ENCODE assay signal across 9 mouse cellular contexts in the genomic region with DNA sequence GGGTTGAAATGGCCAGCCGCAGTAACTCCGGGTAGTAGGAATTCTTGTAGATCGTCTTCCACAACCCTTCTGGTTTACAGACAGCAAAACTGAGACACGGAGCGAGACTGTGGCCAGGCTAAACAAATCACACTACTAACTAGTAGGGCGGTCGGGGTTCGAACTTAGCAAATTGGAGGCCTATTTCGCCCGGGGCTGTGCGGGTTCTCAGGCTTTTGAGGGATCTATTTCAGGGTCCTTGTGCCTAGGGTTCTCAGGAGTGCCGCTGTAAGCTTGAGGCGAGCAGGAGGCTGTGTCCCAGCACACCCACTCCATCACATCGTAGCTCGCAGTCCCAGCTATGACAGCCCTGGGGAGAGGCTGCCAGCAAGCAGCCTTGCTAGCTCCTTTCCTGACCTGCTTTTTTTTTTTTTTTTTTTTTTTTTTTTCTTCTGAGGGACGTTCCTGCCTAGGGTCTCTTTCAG. TPM values are rescaled to one million over a fixed set of nuclear protein-coding genes. Genes with fewer than 3 reads are reported as not detected.
DNase-seq lines count a peak whose midpoint lies in the region; ATAC-seq lines count a peak whose summit lies in the region.
"Had no signal": no experiment of that assay in that cellular context is flagged by ENCODE, and none has a peak within 500 bp of the region (broad histone marks: within the 10 kb centered on the region; RNA-seq: fewer than 3 reads in every experiment).

No protein-coding gene starts in this region.

- no peaks in the 10 kb centered on the region; the same call in 1 of the 2 replicates for H3K4me1 ChIP-seq in neural tube, embryonic 11.5 days (ENCODE audit: control insufficient read depth, insufficient read depth, low read length)
- H3K4me1 ChIP-seq in heart, embryonic 16.5 days (ENCODE audit: control insufficient read depth, insufficient read depth, low read length): peaks cover 5% of the 10 kb centered on the region
- H3K4me1 ChIP-seq in neural tube, embryonic 13.5 days (replicated peaks): peaks cover 17% of the 10 kb centered on the region

- H3K9ac ChIP-seq in neural tube, embryonic 11.5 days (ENCODE audit: low read length): peak overlapping the region; percentile 67
- peak overlapping the region; percentile 83 for H3K9ac ChIP-seq in heart, embryonic 16.5 days (ENCODE audit: low read length)
- H3K9ac ChIP-seq in neural tube, embryonic 13.5 days: peak overlapping the region; percentile 73

- peak; percentile 39 for DNase-seq in adrenal gland, postnatal 14 days
- no peak for DNase-seq in adrenal gland, adult 2 months
- no peak for DNase-seq in neural tube, embryonic 11.5 days (ENCODE audit: low spot score)
- no peak for DNase-seq in neural tube, embryonic 10.5 days (ENCODE audit: extremely low spot score, low spot score)
- DNase-seq in liver: peak; percentile 20
- DNase-seq in urinary bladder, adult 18-20 months (ENCODE audit: low spot score in 2 of 2): no peak

- H3K4me3 ChIP-seq in neural tube, embryonic 11.5 days (ENCODE audit: low read depth, low read length): peak overlapping the region; percentile 65
- H3K4me3 ChIP-seq in heart, embryonic 16.5 days (ENCODE audit: low read length): peak overlapping the region; percentile 89
- peak overlapping the region; percentile 63 for H3K4me3 ChIP-seq in neural tube, embryonic 13.5 days

- 0% methylated on average over 16 of the region's 16 CpGs for WGBS in neural tube, embryonic 11.5 days
- 1% methylated on average over 16 of the region's 16 CpGs for WGBS in heart, embryonic 16.5 days
- WGBS in neural tube, embryonic 13.5 days: under 1% methylated on average over 16 of the region's 16 CpGs

- 0 out of 2 replicates have a peak overlapping the region, but pooled peaks have one; percentile 4 for H3K27ac ChIP-seq in neural tube, embryonic 11.5 days (ENCODE audit: low read depth, low read length)
- H3K27ac ChIP-seq in heart, embryonic 16.5 days (ENCODE audit: low read length): peak overlapping the region; percentile 70
- H3K27ac ChIP-seq in neural tube, embryonic 13.5 days (replicated peaks): peak overlapping the region; percentile 23; the same call in 1 of the 2 replicates

- ATAC-seq in neural tube, embryonic 11.5 days (ENCODE audit: insufficient read depth, low FRiP score, low TSS enrichment): peak; percentile 52
- ATAC-seq in heart, embryonic 16.5 days (replicated peaks; ENCODE audit: extremely low read depth, insufficient read depth, low FRiP score): peak; percentile 72
- peak; percentile 75 for ATAC-seq in neural tube, embryonic 13.5 days (ENCODE audit: low read depth)

- no peaks in the 10 kb centered on the region for H3K27me3 ChIP-seq in neural tube, embryonic 11.5 days (ENCODE audit: control insufficient read depth, insufficient read depth, low read length)
- no peaks in the 10 kb centered on the region; the same call in 1 of the 2 replicates for H3K27me3 ChIP-seq in heart, embryonic 16.5 days (ENCODE audit: control insufficient read depth, insufficient read depth, low read length)
- peaks cover 8% of the 10 kb centered on the region; the same call in 1 of the 2 replicates for H3K27me3 ChIP-seq in neural tube, embryonic 13.5 days

- no peaks in the 10 kb centered on the region for H3K36me3 ChIP-seq in neural tube, embryonic 11.5 days (ENCODE audit: control insufficient read depth, insufficient read depth, low read length)
- no peaks in the 10 kb centered on the region for H3K36me3 ChIP-seq in heart, embryonic 16.5 days (ENCODE audit: control insufficient read depth, insufficient read depth)
- no peaks in the 10 kb centered on the region for H3K36me3 ChIP-seq in neural tube, embryonic 13.5 days

- H3K4me2 ChIP-seq in neural tube, embryonic 11.5 days (ENCODE audit: low read depth): peak overlapping the region; percentile 78
- H3K4me2 ChIP-seq in heart, embryonic 16.5 days (ENCODE audit: low read depth, low read length): peak overlapping the region; percentile 83
- H3K4me2 ChIP-seq in neural tube, embryonic 13.5 days: peak overlapping the region; percentile 67

- no peaks in the 10 kb centered on the region for H3K9me3 ChIP-seq in neural tube, embryonic 11.5 days (ENCODE audit: control insufficient read depth, low read length)
- no peaks in the 10 kb centered on the region for H3K9me3 ChIP-seq in heart, embryonic 16.5 days (replicated peaks; ENCODE audit: control insufficient read depth, low read length)
- H3K9me3 ChIP-seq in neural tube, embryonic 13.5 days: no peaks in the 10 kb centered on the region

RNA-seq across cellular contexts. Expression of a gene that starts 0.4 kb away (rescaled TPM):
- total RNA-seq in adrenal gland, postnatal 14 days (2021): 8.6 and 19.8 TPM in 2 replicates
- 10 to 100 TPM in 1 of 2 experiments, 1 to 10 TPM in 1; 5.5 to 10.5 TPM for total RNA-seq in adrenal gland, adult 2 months (2021)
- 0.99 and 1.8 TPM in 2 replicates for polyA plus RNA-seq in adrenal gland, adult 2 months (2012; rRNA removed)
- polyA plus RNA-seq in neural tube, embryonic 11.5 days (2014; fragmentation: Nextera tagmentation; extraction: Ambion mirVana): 8.6 and 8.9 TPM in 2 replicates
- 3.9 and 4.1 TPM in 2 replicates for polyA plus RNA-seq in heart, embryonic 16.5 days (2015; fragmentation: Nextera tagmentation; extraction: Ambion mirVana)
- 7.5 and 7.6 TPM in 2 replicates for polyA plus RNA-seq in neural tube, embryonic 13.5 days (2015; fragmentation: Nextera tagmentation; extraction: Ambion mirVana)

RNA-seq across cellular contexts. Expression of a gene that starts 55.4 kb away (rescaled TPM):
- not detected in 2 replicates for total RNA-seq in adrenal gland, postnatal 14 days (2021)
- total RNA-seq in adrenal gland, adult 2 months (2021): not detected
- polyA plus RNA-seq in adrenal gland, adult 2 months (2012; rRNA removed): not detected in 2 replicates
- not detected in 2 replicates for polyA plus RNA-seq in neural tube, embryonic 11.5 days (2014; fragmentation: Nextera tagmentation; extraction: Ambion mirVana)
- polyA plus RNA-seq in heart, embryonic 16.5 days (2015; fragmentation: Nextera tagmentation; extraction: Ambion mirVana): not detected in 2 replicates
- 0.07 TPM in 1 of 2 replicates, not detected in the other for polyA plus RNA-seq in neural tube, embryonic 13.5 days (2015; fragmentation: Nextera tagmentation; extraction: Ambion mirVana)
- total RNA-seq: heart, postnatal 14 days had no signal

Comparison
In these comparisons a context has a peak if more than half of its experiments do, and no peak if none do; other contexts are left out.
1. DNase-seq: peak in adrenal gland, postnatal 14 days (single experiment) and liver (single experiment); none in adrenal gland, adult 2 months (single experiment), neural tube, embryonic 11.5 days (single experiment), neural tube, embryonic 10.5 days (single experiment) and urinary bladder, adult 18-20 months (0 of 2).
2. H3K27ac ChIP-seq: peak in every context shown above with its lines; median percentile 70 in heart, embryonic 16.5 days; 23 in neural tube, embryonic 13.5 days; 4 in neural tube, embryonic 11.5 days.
3. Peak in every context shown above with its lines, with median percentiles within 50 percentile points of each other: ATAC-seq, H3K4me2 ChIP-seq, H3K4me3 ChIP-seq and H3K9ac ChIP-seq.